Mouse (Mus musculus) embryonic facial prominence, embryonic 15.5 days (tissue): ENCODE measurements around the gene Gng12. TPM values are rescaled to one million over a fixed set of nuclear protein-coding genes. Genes with fewer than 3 reads are reported as not detected.
A peak's percentile ranks its signal among the peaks of the same experiment; 100 is the strongest.

Source experiments
- ATAC-seq: fragments of 200-750 bp; cut with Nextera tagmentation; 2 replicates; pipeline ENCODE4 v1.8.0; 2017; ENCODE audit warnings: low read depth, moderate TSS enrichment; ENCODE audit not compliant: insufficient number of reproducible peaks, low FRiP score, low TSS enrichment
- H3K27ac ChIP-seq: fragments of 300-500 bp; sonication (generic); replicated peaks from 2 replicates; pipeline ENCODE4 v1.5.1; 2015; ENCODE audit warnings: mild to moderate bottlenecking, inconsistent platforms
- H3K27me3 ChIP-seq: fragments of 300-500 bp; sonication (generic); 2 replicates; pipeline ENCODE4 v1.6.1; 2015; ENCODE audit warnings: inconsistent platforms
- H3K36me3 ChIP-seq: fragments of 300-500 bp; sonication (generic); 2 replicates; pipeline ENCODE4 v1.6.1; 2015; ENCODE audit warnings: mild to moderate bottlenecking, inconsistent platforms
- H3K4me1 ChIP-seq: fragments of 300-500 bp; sonication (generic); 2 replicates; pipeline ENCODE4 v1.6.1; 2015; ENCODE audit warnings: inconsistent platforms
- H3K4me2 ChIP-seq: fragments of 300-500 bp; sonication (generic); replicated peaks from 2 replicates; pipeline ENCODE4 v1.6.1; 2015; ENCODE audit warnings: mild to moderate bottlenecking, inconsistent platforms
- H3K4me3 ChIP-seq: fragments of 300-500 bp; sonication (generic); replicated peaks from 2 replicates; pipeline ENCODE4 v1.5.1; 2015; ENCODE audit warnings: mild to moderate bottlenecking, inconsistent platforms
- H3K9ac ChIP-seq: fragments of 300-500 bp; sonication (generic); 2 replicates; pipeline ENCODE4 v1.6.1; 2015; ENCODE audit warnings: inconsistent platforms
- H3K9me3 ChIP-seq: fragments of 300-500 bp; sonication (generic); replicated peaks from 2 replicates; pipeline ENCODE4 v1.6.1; 2016; ENCODE audit warnings: inconsistent platforms
- WGBS: fragments of 180-500 bp; shearing (Covaris S2); methylation state at CpG from one replicate; pipeline ENCODE4 v1.1.7; 2015; 5-methylcytosine and 5-hydroxymethylcytosine counted together
- polyA plus RNA-seq: library from polyadenylated mRNA; unstranded; fragments of >200 nt; fragmentation: Nextera tagmentation; extraction: Ambion mirVana; gene quantifications from 2 replicates; pipeline ENCODE4 v1.2.1, GENCODE M21; 2015

Gene Gng12
- polyA plus RNA-seq, 1 experiment from 2014 or later, result 93.6 TPM

- H3K36me3 ChIP-seq, result no peaks in the 10 kb centered on the region
- H3K4me1 ChIP-seq, result peaks cover 14% of the 10 kb centered on the region
- no peaks in the 10 kb centered on the region for H3K9me3 ChIP-seq
- 1% methylated on average over 25 of the region's 25 CpGs for WGBS
- ATAC-seq, result no peak
- peak overlapping the region; percentile 83 for H3K9ac ChIP-seq
- peak overlapping the region; percentile 68 for H3K27ac ChIP-seq
- no peaks in the 10 kb centered on the region for H3K27me3 ChIP-seq
- H3K4me2 ChIP-seq, result peak overlapping the region; percentile 67
- H3K4me3 ChIP-seq, result peak overlapping the region; percentile 93
Observed at GRCm38 (mm10) chr6:66896921-66897645, 886 bp downstream of the Gng12 start.

- Histone ChIP-seq H3K9me3 (no peaks in the 10 kb centered on the region), H3K27ac (no peak overlapping the region), H3K4me3 (peak overlapping the region; percentile 93; the same call in 1 of the 2 replicates), H3K36me3 (no peaks in the 10 kb centered on the region), H3K4me2 (peak overlapping the region; percentile 67), H3K9ac (no peak overlapping the region), H3K27me3 (no peaks in the 10 kb centered on the region), H3K4me1 (peaks cover 14% of the 10 kb centered on the region)
- no peak for ATAC-seq
- WGBS, result 54% methylated on average over 4 of the region's 4 CpGs
Observed at GRCm38 (mm10) chr6:66897994-66898393, 1.8 kb downstream of the Gng12 start.

GRCm38 (mm10) chr6:66901926-66902325 is 5.7 kb downstream of the Gng12 start:
- H3K36me3 ChIP-seq, result no peaks in the 10 kb centered on the region
- H3K4me3 ChIP-seq, result no peak overlapping the region
- ATAC-seq, result no peak
- no peak overlapping the region for H3K4me2 ChIP-seq
- no peak overlapping the region for H3K9ac ChIP-seq
- WGBS, result 95% methylated on average over 5 of the region's 5 CpGs
- no peak overlapping the region for H3K27ac ChIP-seq
- H3K9me3 ChIP-seq, result no peaks in the 10 kb centered on the region
- H3K4me1 ChIP-seq, result peaks cover 14% of the 10 kb centered on the region
- H3K27me3 ChIP-seq, result no peaks in the 10 kb centered on the region

- H3K9ac ChIP-seq, result no peak overlapping the region
- no peak for ATAC-seq
- WGBS, result 87% methylated on average over 9 of the region's 9 CpGs
- no peak overlapping the region for H3K4me2 ChIP-seq
- no peak overlapping the region for H3K27ac ChIP-seq
- 0 out of 2 replicates have a peak, but pooled peaks cover 3% of the 10 kb centered on the region for H3K4me1 ChIP-seq
- no peak overlapping the region for H3K4me3 ChIP-seq
- no peaks in the 10 kb centered on the region for H3K9me3 ChIP-seq
- H3K27me3 ChIP-seq, result no peaks in the 10 kb centered on the region
- H3K36me3 ChIP-seq, result no peaks in the 10 kb centered on the region
Observed at GRCm38 (mm10) chr6:66903206-66903605, 7.0 kb downstream of the Gng12 start.

GRCm38 (mm10) chr6:66903720-66904119 is 7.5 kb downstream of the Gng12 start:
- Histone ChIP-seq H3K4me2 (no peak overlapping the region), H3K27ac (no peak overlapping the region), H3K4me3 (no peak overlapping the region), H3K4me1 (0 out of 2 replicates have a peak, but pooled peaks cover 3% of the 10 kb centered on the region), H3K27me3 (no peaks in the 10 kb centered on the region), H3K9me3 (no peaks in the 10 kb centered on the region), H3K36me3 (no peaks in the 10 kb centered on the region), H3K9ac (no peak overlapping the region)
- no peak for ATAC-seq
- WGBS, result 75% methylated on average over 6 of the region's 6 CpGs

- Histone ChIP-seq H3K4me1 (peaks cover 14% of the 10 kb centered on the region), H3K27me3 (no peaks in the 10 kb centered on the region), H3K9ac (no peak overlapping the region), H3K4me3 (no peak overlapping the region), H3K4me2 (no peak overlapping the region), H3K27ac (no peak overlapping the region), H3K9me3 (no peaks in the 10 kb centered on the region), H3K36me3 (no peaks in the 10 kb centered on the region)
- 98% methylated on average over 1 of the region's 1 CpGs for WGBS
- no peak for ATAC-seq
Observed at GRCm38 (mm10) chr6:66906244-66906643, 10.0 kb downstream of the Gng12 start.

GRCm38 (mm10) chr6:66908327-66908973 is 12.3 kb downstream of the Gng12 start:
- H3K27me3 ChIP-seq, result no peaks in the 10 kb centered on the region
- WGBS, result 61% methylated on average over 5 of the region's 5 CpGs
- no peak for ATAC-seq
- no peak overlapping the region for H3K9ac ChIP-seq
- no peak overlapping the region for H3K27ac ChIP-seq
- H3K4me1 ChIP-seq, result peaks cover 13% of the 10 kb centered on the region
- H3K4me3 ChIP-seq, result no peak overlapping the region
- no peaks in the 10 kb centered on the region for H3K9me3 ChIP-seq
- H3K36me3 ChIP-seq, result no peaks in the 10 kb centered on the region
- no peak overlapping the region for H3K4me2 ChIP-seq

- no peak overlapping the region for H3K4me3 ChIP-seq
- 50% methylated on average over 11 of the region's 11 CpGs for WGBS
- no peak overlapping the region for H3K9ac ChIP-seq
- no peaks in the 10 kb centered on the region for H3K36me3 ChIP-seq
- H3K27me3 ChIP-seq, result no peaks in the 10 kb centered on the region
- no peaks in the 10 kb centered on the region for H3K9me3 ChIP-seq
- ATAC-seq, result no peak
- peak overlapping the region; percentile 71 for H3K27ac ChIP-seq
- H3K4me2 ChIP-seq, result no peak overlapping the region
- peaks cover 13% of the 10 kb centered on the region for H3K4me1 ChIP-seq
Observed at GRCm38 (mm10) chr6:66910493-66911435, 14.6 kb downstream of the Gng12 start.

- ATAC-seq, result no peak
- Histone ChIP-seq H3K36me3 (no peaks in the 10 kb centered on the region), H3K4me3 (no peak overlapping the region), H3K27me3 (no peaks in the 10 kb centered on the region), H3K4me2 (no peak overlapping the region), H3K9ac (no peak overlapping the region), H3K9me3 (no peaks in the 10 kb centered on the region), H3K4me1 (peaks cover 13% of the 10 kb centered on the region), H3K27ac (no peak overlapping the region)
- WGBS, result 85% methylated on average over 1 of the region's 1 CpGs
Observed at GRCm38 (mm10) chr6:66913355-66913754, 17.2 kb downstream of the Gng12 start.

GRCm38 (mm10) chr6:66915592-66915991 is 19.4 kb downstream of the Gng12 start:
- Histone ChIP-seq H3K36me3 (no peaks in the 10 kb centered on the region), H3K9ac (no peak overlapping the region), H3K4me3 (no peak overlapping the region), H3K4me1 (peaks cover 9% of the 10 kb centered on the region), H3K27me3 (no peaks in the 10 kb centered on the region), H3K27ac (no peak overlapping the region), H3K4me2 (no peak overlapping the region), H3K9me3 (no peaks in the 10 kb centered on the region)
- no peak for ATAC-seq
- WGBS, result 85% methylated on average over 2 of the region's 2 CpGs

GRCm38 (mm10) chr6:66917032-66917431 is 20.8 kb downstream of the Gng12 start:
- no peak overlapping the region for H3K4me3 ChIP-seq
- WGBS, result 90% methylated on average over 7 of the region's 7 CpGs
- H3K4me1 ChIP-seq, result no peaks in the 10 kb centered on the region

More at GRCm38 (mm10) chr6:66917032-66917431, 20.8 kb downstream of the Gng12 start:
- no peak for ATAC-seq
- H3K27ac ChIP-seq, result no peak overlapping the region
- H3K27me3 ChIP-seq, result no peaks in the 10 kb centered on the region
- no peaks in the 10 kb centered on the region for H3K9me3 ChIP-seq
- no peaks in the 10 kb centered on the region for H3K36me3 ChIP-seq
- H3K9ac ChIP-seq, result no peak overlapping the region
- H3K4me2 ChIP-seq, result no peak overlapping the region
